Mouse (Mus musculus): ENCODE measurements at regions not wholly inside any gene's neighbourhood (a gene's known extent, or its start where the extent isn't known, plus 50 kb on each side); places are given as distances from the start of the nearest gene placed in this dataset.
A peak's percentile ranks its signal among the peaks of the same experiment; 100 is the strongest.

- peak; percentile 31 for DNase-seq (ENCODE audit: low spot score)
- intact Hi-C loops (cut with DNase I) = no loop called here
Measured at GRCm38 (mm10) chr10:39227499-39227942, 63.9 kb upstream of the Ccn6 start.

DNA sequence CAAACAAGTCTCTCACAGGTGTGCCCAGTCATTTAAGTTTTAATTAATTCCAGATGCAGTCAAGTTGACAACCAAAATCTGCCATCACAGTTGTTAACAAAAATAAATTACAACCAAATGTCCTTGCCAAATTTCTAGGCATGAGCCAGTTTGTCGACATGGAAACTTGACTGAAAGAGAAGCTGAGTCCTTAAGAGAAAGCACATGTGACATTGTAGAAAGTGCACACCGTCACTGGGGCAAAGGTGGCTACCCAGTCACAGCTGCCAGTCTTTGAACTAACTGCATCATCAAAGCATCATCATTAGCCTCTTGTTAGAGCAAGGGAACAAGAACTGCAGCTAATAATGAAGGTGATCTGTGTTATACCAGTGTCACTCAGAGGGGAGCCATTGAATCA, 62.9 kb upstream of the Ccn6 start:
- no peak for DNase-seq (ENCODE audit: low spot score)
- intact Hi-C loops (cut with DNase I) = no loop called here

DNA sequence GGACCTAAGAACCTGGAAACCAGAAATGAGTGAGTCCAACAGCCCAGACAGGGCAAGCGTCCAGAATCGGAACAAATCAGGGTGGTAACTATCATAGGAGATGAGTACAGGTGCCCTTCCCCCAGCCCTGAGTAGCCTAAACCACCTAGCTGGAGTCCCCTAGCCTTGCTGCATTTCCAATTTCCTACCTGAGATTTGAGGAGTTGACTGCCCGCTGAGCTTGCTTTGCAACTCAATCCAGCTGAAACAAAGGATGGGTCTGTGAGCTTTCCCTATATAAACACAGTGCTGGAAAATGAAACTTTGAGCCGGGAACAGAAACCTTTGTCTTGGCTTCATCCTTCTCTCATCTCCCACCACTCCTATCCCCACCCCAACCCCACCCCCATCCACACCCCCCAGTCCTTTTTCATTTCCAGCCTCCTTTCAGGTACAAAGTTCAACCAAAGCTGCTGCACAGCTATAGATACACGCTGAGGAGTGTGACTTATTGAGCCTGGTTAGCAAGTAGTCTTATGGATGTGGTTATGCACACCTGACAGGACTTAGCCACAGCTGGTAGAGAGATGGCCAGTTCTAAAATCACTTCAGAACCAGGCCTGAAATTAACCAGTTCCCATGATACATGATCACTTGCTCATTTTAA, 61.0 kb upstream of the Ccn6 start:
- intact Hi-C loops (cut with DNase I) = no loop called here
- DNase-seq (ENCODE audit: low spot score) = no peak

GRCm38 (mm10) chr10:39221028-39221427, 57.4 kb upstream of the Ccn6 start:
- intact Hi-C loops (cut with DNase I) = no loop called here
- DNase-seq (ENCODE audit: low spot score) = no peak

- intact Hi-C loops (cut with DNase I) = no loop called here
- no peak for DNase-seq (ENCODE audit: low spot score)
Measured at GRCm38 (mm10) chr10:39219366-39219765, 55.8 kb upstream of the Ccn6 start.

- DNase-seq (ENCODE audit: low spot score) = no peak
- intact Hi-C loops (cut with DNase I) = no loop called here
Measured at GRCm38 (mm10) chr10:39218151-39218550, 54.6 kb upstream of the Ccn6 start.

GRCm38 (mm10) chr10:39216142-39216904, 52.7 kb upstream of the Ccn6 start:
- no peak for DNase-seq (ENCODE audit: low spot score)
- intact Hi-C loops (cut with DNase I) = no loop called here

DNA sequence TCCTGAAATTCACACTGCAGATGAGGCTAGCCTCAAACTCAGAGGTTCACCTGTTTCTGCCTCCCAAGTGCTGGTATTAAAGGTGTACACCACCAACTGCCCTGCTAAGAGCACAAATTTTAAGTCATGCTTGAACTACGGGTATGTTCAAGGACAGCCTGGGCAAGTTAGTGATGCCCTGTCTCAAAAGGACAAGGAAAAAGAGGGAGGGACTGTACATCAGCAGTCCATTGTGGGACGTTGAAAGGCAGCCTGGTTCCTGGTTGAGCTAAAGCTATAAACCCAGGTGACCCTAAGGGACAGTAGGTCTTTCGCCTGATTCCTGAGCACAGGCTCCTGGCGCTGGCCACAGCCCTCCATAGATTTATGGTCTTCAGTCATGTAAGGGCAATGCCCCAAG, 51.0 kb upstream of the Ccn6 start:
- intact Hi-C loops (cut with DNase I) = no loop called here
- DNase-seq (ENCODE audit: low spot score) = no peak

All from heart, postnatal 25 days (tissue).